Mouse (Mus musculus) induced T-regulatory cell, adult 2 months (primary cell): Measurements from ENCODE around the gene Adamtsl4.
A peak's percentile ranks its signal among the peaks of the same experiment; 100 is the strongest.

Experiments
- DNase-seq: peaks from one replicate; pipeline ENCODE4 v3.0.0-alpha.2; 2012; ENCODE audit warnings: low read depth

The Adamtsl4 gene

GRCm38 (mm10) chr3:95687524-95688421 is at the start of gene Adamtsl4:
Adamtsl4 (minus strand) TSS chr3:95687917.
- peak; percentile 69 for DNase-seq

GRCm38 (mm10) chr3:95735071-95735670 is 47.5 kb upstream of the Adamtsl4 start:
- no peak for DNase-seq

GRCm38 (mm10) chr3:95734092-95734702 is 46.5 kb upstream of the Adamtsl4 start:
- no peak for DNase-seq

- DNase-seq: no peak
Observed at GRCm38 (mm10) chr3:95732744-95733521, 45.2 kb upstream of the Adamtsl4 start.

- no peak for DNase-seq
Observed at GRCm38 (mm10) chr3:95732297-95732696, 44.6 kb upstream of the Adamtsl4 start.

- no peak for DNase-seq
Observed at GRCm38 (mm10) chr3:95731802-95732201, 44.1 kb upstream of the Adamtsl4 start.

GRCm38 (mm10) chr3:95730431-95730830 is 42.7 kb upstream of the Adamtsl4 start:
- no peak for DNase-seq

- DNase-seq: no peak
Observed at GRCm38 (mm10) chr3:95728906-95729305, 41.2 kb upstream of the Adamtsl4 start.

- no peak for DNase-seq
Observed at GRCm38 (mm10) chr3:95726696-95727358, 39.1 kb upstream of the Adamtsl4 start.

GRCm38 (mm10) chr3:95725863-95726262 is 38.1 kb upstream of the Adamtsl4 start:
- no peak for DNase-seq

- peak; percentile 77 for DNase-seq
Observed at GRCm38 (mm10) chr3:95722386-95722785, 34.7 kb upstream of the Adamtsl4 start.

- DNase-seq: no peak
Observed at GRCm38 (mm10) chr3:95718153-95718552, 30.4 kb upstream of the Adamtsl4 start.

- DNase-seq: no peak
Observed at GRCm38 (mm10) chr3:95716075-95716474, 28.4 kb upstream of the Adamtsl4 start.

- peak; percentile 62 for DNase-seq
Observed at GRCm38 (mm10) chr3:95709967-95710366, 22.2 kb upstream of the Adamtsl4 start.

- DNase-seq: peak; percentile 69
Observed at GRCm38 (mm10) chr3:95709044-95709443, 21.3 kb upstream of the Adamtsl4 start.

GRCm38 (mm10) chr3:95707497-95707896 is 19.8 kb upstream of the Adamtsl4 start:
- peak; percentile 76 for DNase-seq

- DNase-seq: peak; percentile 29
Observed at GRCm38 (mm10) chr3:95706273-95706672, 18.6 kb upstream of the Adamtsl4 start.

- DNase-seq: no peak
Observed at GRCm38 (mm10) chr3:95704612-95705011, 16.9 kb upstream of the Adamtsl4 start.

GRCm38 (mm10) chr3:95703276-95703675 is 15.6 kb upstream of the Adamtsl4 start:
- no peak for DNase-seq

- DNase-seq: no peak
Observed at GRCm38 (mm10) chr3:95701877-95702540, 14.3 kb upstream of the Adamtsl4 start.

GRCm38 (mm10) chr3:95701085-95701484 is 13.4 kb upstream of the Adamtsl4 start:
- DNase-seq: no peak
